Mouse (Mus musculus) forebrain, embryonic 15.5 days (tissue): ENCODE results near the gene Fam131c. TPM values are rescaled to one million over a fixed set of nuclear protein-coding genes. Genes with fewer than 3 reads are reported as not detected.
A peak's percentile ranks its signal among the peaks of the same experiment; 100 is the strongest.

Source experiments
- ATAC-seq: fragments of 200-750 bp; cut with Nextera tagmentation; replicated peaks from 2 replicates; pipeline ENCODE4 v1.8.0; 2017; ENCODE audit warnings: mild to moderate bottlenecking, moderate TSS enrichment, moderate library complexity
- H3K27ac ChIP-seq: fragments of 300-500 bp; sonication (generic); replicated peaks from 2 replicates; pipeline ENCODE4 v1.5.1; 2015; ENCODE audit warnings: mild to moderate bottlenecking, inconsistent platforms
- H3K27me3 ChIP-seq: fragments of 300-500 bp; sonication (generic); 2 replicates; pipeline ENCODE4 v1.6.1; 2015; ENCODE audit warnings: inconsistent platforms
- H3K36me3 ChIP-seq: fragments of 300-500 bp; sonication (generic); 2 replicates; pipeline ENCODE4 v1.6.1; 2015; ENCODE audit warnings: mild to moderate bottlenecking, inconsistent platforms
- H3K4me1 ChIP-seq: fragments of 300-500 bp; sonication (generic); 2 replicates; pipeline ENCODE4 v1.6.1; 2015; ENCODE audit warnings: inconsistent platforms
- H3K4me2 ChIP-seq: fragments of 300-500 bp; sonication (generic); replicated peaks from 2 replicates; pipeline ENCODE4 v1.6.1; 2015; ENCODE audit warnings: mild to moderate bottlenecking, inconsistent platforms
- H3K4me3 ChIP-seq: fragments of 300-500 bp; sonication (generic); 2 replicates; pipeline ENCODE4 v1.5.1; 2015; ENCODE audit warnings: mild to moderate bottlenecking, inconsistent platforms
- H3K9ac ChIP-seq: fragments of 300-500 bp; sonication (generic); replicated peaks from 2 replicates; pipeline ENCODE4 v1.6.1; 2015; ENCODE audit warnings: mild to moderate bottlenecking, inconsistent platforms
- H3K9me3 ChIP-seq: fragments of 300-500 bp; sonication (generic); 2 replicates; pipeline ENCODE4 v1.6.1; 2016; ENCODE audit warnings: inconsistent platforms
- WGBS: fragments of 180-500 bp; shearing (Covaris S2); methylation state at CpG from one replicate; pipeline ENCODE4 v1.1.7; 2015; ENCODE audit warnings: mixed read lengths; 5-methylcytosine and 5-hydroxymethylcytosine counted together
- polyA plus RNA-seq: library from polyadenylated mRNA; unstranded; fragments of >200 nt; fragmentation: Nextera tagmentation; extraction: Ambion mirVana; gene quantifications from 2 replicates; pipeline ENCODE4 v1.2.1, GENCODE M21; 2015

Fam131c gene
- 12.1 and 13.8 TPM in 2 replicates for polyA plus RNA-seq

GRCm38 (mm10) chr4:141367997-141368791 is at the start of gene Fam131c:
TSS of gene Fam131c (plus strand) at chr4:141368220.
- peak within 1 kb of the TSS; percentile 58 for H3K4me3 ChIP-seq
- no peaks in the 10 kb centered on the region; the same call in 1 of the 2 replicates for H3K27me3 ChIP-seq
- peak within 1 kb of the TSS; percentile 58 for H3K9ac ChIP-seq
- peak; percentile 64 for ATAC-seq
- WGBS: under 1% methylated on average over 68 of the region's 71 CpGs
- H3K36me3 ChIP-seq: no peaks in the 10 kb centered on the region
- peaks cover 4% of the 10 kb centered on the region for H3K4me1 ChIP-seq
- peak within 1 kb of the TSS; percentile 92 for H3K4me2 ChIP-seq
- no peaks in the 10 kb centered on the region for H3K9me3 ChIP-seq
- H3K27ac ChIP-seq: no peak within 1 kb of the TSS

- H3K27me3 ChIP-seq: no peaks in the 10 kb centered on the region
- no peaks in the 10 kb centered on the region for H3K9me3 ChIP-seq
- 88% methylated on average over 11 of the region's 11 CpGs for WGBS
- H3K4me3 ChIP-seq: no peak overlapping the region
- no peak overlapping the region for H3K4me2 ChIP-seq
- H3K9ac ChIP-seq: no peak overlapping the region
- no peak overlapping the region for H3K27ac ChIP-seq
- H3K36me3 ChIP-seq: no peaks in the 10 kb centered on the region
- H3K4me1 ChIP-seq: no peaks in the 10 kb centered on the region
- no peak for ATAC-seq
These were observed 45.5 kb upstream of the Fam131c start for GRCm38 (mm10) chr4:141322526-141322925.

- H3K9ac ChIP-seq: no peak overlapping the region
- no peak overlapping the region for H3K4me3 ChIP-seq
- no peaks in the 10 kb centered on the region for H3K9me3 ChIP-seq
- no peaks in the 10 kb centered on the region for H3K27me3 ChIP-seq
- no peak overlapping the region for H3K4me2 ChIP-seq
- 92% methylated on average over 6 of the region's 6 CpGs for WGBS
- no peak overlapping the region for H3K27ac ChIP-seq
- H3K36me3 ChIP-seq: no peaks in the 10 kb centered on the region
- no peaks in the 10 kb centered on the region for H3K4me1 ChIP-seq
- no peak for ATAC-seq
These were observed 43.2 kb upstream of the Fam131c start for GRCm38 (mm10) chr4:141324771-141325191.

GRCm38 (mm10) chr4:141325636-141326035 is 42.4 kb upstream of the Fam131c start:
- Histone ChIP-seq H3K36me3 (no peaks in the 10 kb centered on the region), H3K9me3 (no peaks in the 10 kb centered on the region), H3K27ac (no peak overlapping the region), H3K27me3 (no peaks in the 10 kb centered on the region), H3K9ac (no peak overlapping the region), H3K4me2 (no peak overlapping the region), H3K4me3 (no peak overlapping the region), H3K4me1 (no peaks in the 10 kb centered on the region)
- WGBS: 65% methylated on average over 15 of the region's 15 CpGs
- no peak for ATAC-seq

- Histone ChIP-seq H3K4me2 (no peak overlapping the region), H3K9ac (no peak overlapping the region), H3K4me1 (no peaks in the 10 kb centered on the region), H3K27me3 (no peaks in the 10 kb centered on the region), H3K4me3 (no peak overlapping the region), H3K36me3 (no peaks in the 10 kb centered on the region), H3K9me3 (no peaks in the 10 kb centered on the region), H3K27ac (no peak overlapping the region)
- ATAC-seq: no peak
- 69% methylated on average over 4 of the region's 4 CpGs for WGBS
These were observed 40.9 kb upstream of the Fam131c start for GRCm38 (mm10) chr4:141327075-141327474.

- H3K9me3 ChIP-seq: no peaks in the 10 kb centered on the region
- H3K4me3 ChIP-seq: no peak overlapping the region
- no peak overlapping the region for H3K9ac ChIP-seq
- H3K4me2 ChIP-seq: no peak overlapping the region
- no peak for ATAC-seq
- H3K36me3 ChIP-seq: no peaks in the 10 kb centered on the region
- no peaks in the 10 kb centered on the region for H3K27me3 ChIP-seq
- H3K27ac ChIP-seq: no peak overlapping the region
- 83% methylated on average over 9 of the region's 9 CpGs for WGBS
- H3K4me1 ChIP-seq: no peaks in the 10 kb centered on the region
These were observed 39.3 kb upstream of the Fam131c start for GRCm38 (mm10) chr4:141328742-141329141.

- H3K27me3 ChIP-seq: no peaks in the 10 kb centered on the region
- H3K27ac ChIP-seq: no peak overlapping the region
- no peak overlapping the region for H3K4me2 ChIP-seq
- WGBS: 77% methylated on average over 12 of the region's 12 CpGs
- H3K36me3 ChIP-seq: no peaks in the 10 kb centered on the region
- no peak overlapping the region for H3K4me3 ChIP-seq
- no peaks in the 10 kb centered on the region for H3K9me3 ChIP-seq
- no peak for ATAC-seq
- H3K4me1 ChIP-seq: peaks cover 4% of the 10 kb centered on the region
- no peak overlapping the region for H3K9ac ChIP-seq
These were observed 38.1 kb upstream of the Fam131c start for GRCm38 (mm10) chr4:141329968-141330367.

- Histone ChIP-seq H3K27me3 (no peaks in the 10 kb centered on the region), H3K4me3 (no peak overlapping the region), H3K4me2 (no peak overlapping the region), H3K36me3 (no peaks in the 10 kb centered on the region), H3K9me3 (no peaks in the 10 kb centered on the region), H3K27ac (no peak overlapping the region), H3K9ac (no peak overlapping the region), H3K4me1 (peaks cover 17% of the 10 kb centered on the region)
- ATAC-seq: no peak
- 98% methylated on average over 2 of the region's 2 CpGs for WGBS
These were observed 36.6 kb upstream of the Fam131c start for GRCm38 (mm10) chr4:141331446-141331845.

- H3K36me3 ChIP-seq: no peaks in the 10 kb centered on the region
- no peaks in the 10 kb centered on the region for H3K27me3 ChIP-seq
- H3K4me1 ChIP-seq: peaks cover 18% of the 10 kb centered on the region
- H3K27ac ChIP-seq: no peak overlapping the region
- H3K9me3 ChIP-seq: no peaks in the 10 kb centered on the region
- ATAC-seq: no peak
- WGBS: 86% methylated on average over 7 of the region's 7 CpGs
- no peak overlapping the region for H3K9ac ChIP-seq
- H3K4me3 ChIP-seq: no peak overlapping the region
- no peak overlapping the region for H3K4me2 ChIP-seq
These were observed 35.8 kb upstream of the Fam131c start for GRCm38 (mm10) chr4:141332258-141332657.

- Histone ChIP-seq H3K4me3 (no peak overlapping the region), H3K9me3 (no peaks in the 10 kb centered on the region), H3K27me3 (no peaks in the 10 kb centered on the region), H3K9ac (no peak overlapping the region), H3K4me1 (peaks cover 21% of the 10 kb centered on the region), H3K27ac (peak overlapping the region; percentile 36; the same call in 1 of the 2 replicates), H3K36me3 (no peaks in the 10 kb centered on the region), H3K4me2 (no peak overlapping the region)
- WGBS: 38% methylated on average over 5 of the region's 5 CpGs
- ATAC-seq: no peak
These were observed 33.3 kb upstream of the Fam131c start for GRCm38 (mm10) chr4:141334695-141335094.

GRCm38 (mm10) chr4:141335263-141335796 is 32.7 kb upstream of the Fam131c start:
- Histone ChIP-seq H3K4me2 (no peak overlapping the region), H3K9ac (no peak overlapping the region), H3K27ac (peak overlapping the region; percentile 36; the same call in 1 of the 2 replicates), H3K4me3 (no peak overlapping the region), H3K27me3 (no peaks in the 10 kb centered on the region), H3K36me3 (no peaks in the 10 kb centered on the region), H3K9me3 (no peaks in the 10 kb centered on the region), H3K4me1 (peaks cover 21% of the 10 kb centered on the region)
- ATAC-seq: peak; percentile 72
- 5% methylated on average over 3 of the region's 3 CpGs for WGBS

GRCm38 (mm10) chr4:141336196-141336595 is 31.8 kb upstream of the Fam131c start:
- 33% methylated on average over 6 of the region's 6 CpGs for WGBS
- Histone ChIP-seq H3K4me1 (peaks cover 21% of the 10 kb centered on the region), H3K4me2 (no peak overlapping the region), H3K4me3 (no peak overlapping the region), H3K9me3 (no peaks in the 10 kb centered on the region), H3K9ac (no peak overlapping the region), H3K36me3 (no peaks in the 10 kb centered on the region), H3K27ac (0 out of 2 replicates have a peak overlapping the region, but pooled peaks have one; percentile 32), H3K27me3 (no peaks in the 10 kb centered on the region)
- ATAC-seq: no peak
